Mouse (Mus musculus) erythroid progenitor cell, adult 5-6 weeks (primary cell): ENCODE results near the gene Pfkfb2. TPM values are rescaled to one million over a fixed set of nuclear protein-coding genes. Genes with fewer than 3 reads are reported as not detected.
A peak's percentile ranks its signal among the peaks of the same experiment; 100 is the strongest.

ENCODE experiments used
- ATAC-seq: replicated peaks from 2 replicates; pipeline ENCODE4 v1.8.0; 2016; ENCODE audit warnings: moderate number of reproducible peaks, mild to moderate bottlenecking, moderate TSS enrichment, inconsistent platforms; ENCODE audit not compliant: poor library complexity, low FRiP score, severe bottlenecking
- total RNA-seq, 2 experiments: library from RNA; stranded (forward) in 1 of 2; stranded (reverse) in 1 of 2; fragments of 150-400 nt in 1 of 2; fragments of 186-747, 209-891 nt in 1 of 2; gene quantifications; 2 replicates each; pipeline versions ENCODE4 v1.2.3 to v1.2.4; 2015 to 2017; ENCODE audit warnings: low replicate concordance in 2 of 2

The Pfkfb2 gene
- total RNA-seq, 2 experiments from 2014 or later, result 23.5 to 38.4 TPM

DNA sequence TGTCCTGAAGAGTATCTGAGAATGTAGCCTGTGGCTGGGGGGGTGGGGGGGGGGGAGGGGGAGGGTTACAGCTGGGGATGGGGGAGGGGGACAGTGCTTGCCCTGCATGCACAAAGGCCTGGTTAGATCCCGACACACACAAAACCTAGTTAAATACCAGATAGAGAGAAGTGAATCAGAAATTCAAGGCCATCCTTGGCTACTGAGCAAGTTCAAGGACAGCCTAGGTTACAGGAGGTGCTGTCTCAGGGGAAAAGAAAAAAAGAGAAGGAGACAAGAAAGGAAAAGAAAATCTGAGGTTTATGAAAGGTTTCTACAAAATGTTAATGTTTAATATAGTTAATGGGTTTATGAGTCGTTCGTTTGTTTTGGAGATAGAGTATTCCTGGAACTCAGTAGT, 10.6 kb upstream of the Pfkfb2 start:
- no peak for ATAC-seq

DNA sequence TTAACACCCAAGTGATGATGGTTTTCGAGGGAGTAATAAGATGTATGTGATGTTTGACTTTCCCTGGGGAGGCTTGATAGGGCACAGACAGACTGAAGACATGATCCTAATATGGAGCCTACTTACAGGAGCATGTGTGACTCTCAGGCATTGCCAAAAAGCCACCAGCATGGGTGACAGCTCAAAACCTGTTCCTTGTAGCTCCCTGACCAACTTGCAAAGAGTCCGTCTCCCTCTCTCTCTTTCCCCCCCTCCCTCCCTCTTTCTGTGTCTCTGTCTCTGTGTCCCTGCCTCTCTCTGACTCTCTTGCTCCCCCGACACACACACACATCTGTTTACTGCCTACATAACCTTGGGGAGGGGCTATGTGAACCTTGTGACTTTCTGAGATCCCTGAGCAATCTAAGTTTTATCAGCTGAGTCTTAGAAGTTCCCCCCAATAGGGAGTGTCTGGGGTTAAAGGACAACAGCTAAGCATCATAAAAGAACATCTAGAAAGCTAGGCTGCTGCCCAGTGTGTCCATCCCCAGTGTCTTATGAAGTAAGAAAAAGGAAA, 9.6 kb upstream of the Pfkfb2 start:
- ATAC-seq, result no peak

DNA sequence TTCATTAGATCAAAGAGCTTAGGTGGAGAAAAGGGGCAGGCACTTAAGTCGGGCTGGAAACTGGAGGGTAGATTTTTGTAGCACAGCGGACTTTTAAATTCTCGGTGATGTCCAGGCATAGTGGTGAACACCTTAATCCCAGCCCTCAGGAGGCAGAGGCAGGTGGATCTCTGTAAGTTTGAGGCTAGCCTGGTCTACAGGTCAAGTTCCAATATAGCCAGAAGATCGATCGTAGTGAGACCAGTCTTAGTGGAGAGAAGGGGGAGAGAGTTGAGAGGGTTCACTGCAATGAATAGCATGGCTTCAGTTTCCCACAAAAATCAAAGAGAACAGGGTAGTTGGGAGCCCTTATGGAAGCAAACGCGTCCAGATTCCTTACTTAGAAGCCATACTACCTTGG, 8.9 kb upstream of the Pfkfb2 start:
- ATAC-seq, result no peak

- ATAC-seq, result no peak
Measured at GRCm38 (mm10) chr1:130737411-130737881, 8.4 kb upstream of the Pfkfb2 start.

DNA sequence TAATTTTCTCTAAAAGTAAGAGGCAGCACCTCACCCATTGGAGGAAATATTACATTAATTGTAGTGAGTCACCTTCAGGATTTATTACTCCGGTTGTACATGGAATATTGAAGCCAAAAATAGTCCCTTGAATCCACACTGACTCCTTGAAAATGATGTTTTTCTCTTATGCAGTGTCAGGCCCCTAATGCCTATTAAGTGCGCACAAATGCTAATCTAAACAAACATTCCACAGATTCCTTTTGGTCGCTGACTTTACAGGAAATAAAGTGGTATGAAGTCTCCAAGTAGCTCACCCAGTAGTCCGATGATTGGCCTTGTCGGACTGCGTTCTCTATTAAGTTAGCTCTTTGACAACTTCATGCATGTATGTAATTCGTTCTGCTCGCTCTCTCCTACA, 5.8 kb upstream of the Pfkfb2 start:
- no peak for ATAC-seq

DNA sequence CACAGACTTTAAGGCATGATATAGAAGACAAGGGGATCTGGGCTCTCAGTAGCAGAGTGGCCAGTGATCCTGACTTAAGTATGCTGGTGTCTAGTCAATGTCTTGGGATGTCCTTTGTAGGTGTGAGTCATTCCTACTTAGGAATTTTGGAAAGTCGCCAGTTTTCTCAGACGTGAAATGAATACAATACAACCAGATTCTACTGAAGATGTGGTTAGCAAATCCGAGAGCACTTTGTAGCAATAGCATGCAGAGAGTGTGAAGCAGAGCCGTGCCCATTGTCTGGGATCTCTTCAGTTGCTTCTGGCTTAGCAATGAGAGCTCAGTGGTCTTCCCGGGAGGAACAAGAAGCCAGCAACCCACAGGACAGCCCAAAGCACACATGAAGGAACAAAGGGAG, 5.4 kb upstream of the Pfkfb2 start:
- ATAC-seq, result no peak

GRCm38 (mm10) chr1:130733671-130734070, 4.6 kb upstream of the Pfkfb2 start:
- ATAC-seq, result no peak

DNA sequence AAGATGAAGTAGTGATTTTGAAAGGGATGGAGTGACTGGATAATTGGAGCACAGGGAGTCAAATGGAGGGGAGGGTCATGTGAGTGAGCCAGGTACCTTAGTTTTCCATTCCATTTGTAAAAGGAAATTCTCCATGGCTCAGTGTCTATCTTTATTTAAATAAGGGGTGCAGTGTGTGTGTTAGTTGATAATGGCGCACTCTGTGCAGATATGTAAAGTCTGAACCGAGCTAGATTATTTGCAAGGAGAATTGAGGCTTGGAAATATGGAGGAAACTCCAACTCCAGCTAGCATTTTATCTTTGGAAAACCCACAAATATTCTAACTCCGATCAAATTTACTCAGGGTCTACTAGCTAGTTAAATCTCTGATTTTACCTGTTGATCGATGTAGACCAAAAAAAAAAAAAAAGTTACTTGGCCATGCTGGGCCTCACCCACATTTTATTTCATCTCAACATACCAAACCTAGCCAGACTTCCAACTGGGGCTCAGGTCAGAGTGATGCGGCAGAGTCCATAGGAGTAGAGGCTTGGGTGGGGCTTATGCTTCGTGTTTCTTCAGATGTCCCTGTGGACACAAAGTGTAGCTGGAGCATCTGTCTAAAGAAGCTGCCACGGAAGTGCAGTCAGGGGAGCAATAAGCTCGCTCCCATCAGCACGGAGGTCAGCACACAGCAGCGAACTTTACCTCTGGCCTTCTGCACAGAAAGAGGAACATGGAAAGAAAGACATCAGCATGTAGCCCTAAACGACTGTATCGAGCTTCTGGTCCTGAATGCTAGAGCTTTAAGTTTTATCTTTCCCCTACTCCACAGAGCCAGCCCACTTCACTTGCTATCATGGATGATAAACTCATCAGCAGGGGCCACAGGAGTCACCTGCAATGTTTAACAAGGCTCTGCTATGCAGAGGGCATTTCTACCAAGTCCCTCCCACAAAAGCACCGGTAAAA, 3.9 kb upstream of the Pfkfb2 start:
- peak; percentile 65 for ATAC-seq

- ATAC-seq, result peak; percentile 79
Measured at GRCm38 (mm10) chr1:130731741-130732337, 2.8 kb upstream of the Pfkfb2 start, which contains the start of gene AA986860. TSS of gene AA986860 (plus strand) at chr1:130731976.

DNA sequence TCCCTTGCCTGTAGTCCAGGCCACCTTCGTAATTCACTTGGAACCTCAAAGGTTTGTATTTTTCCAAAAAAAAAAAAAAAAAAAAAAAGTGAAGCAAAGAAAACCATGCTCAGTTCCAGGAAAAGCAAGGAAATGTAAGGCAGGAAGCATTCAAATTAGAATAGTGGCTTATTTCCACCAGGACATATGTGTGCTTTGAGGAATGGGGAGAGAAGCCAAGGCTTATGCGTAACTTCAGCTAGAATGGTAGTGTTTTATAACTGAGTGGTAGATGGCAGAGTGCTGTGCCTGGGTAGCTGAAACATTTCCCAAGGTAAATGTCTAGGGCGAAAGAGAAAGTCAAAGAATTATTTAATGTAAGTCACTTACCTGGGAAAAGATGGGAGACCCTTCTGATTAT, 345 bp downstream of the Pfkfb2 start:
- no peak for ATAC-seq

- no peak for ATAC-seq
Measured at GRCm38 (mm10) chr1:130728070-130728469, 983 bp downstream of the Pfkfb2 start.

DNA sequence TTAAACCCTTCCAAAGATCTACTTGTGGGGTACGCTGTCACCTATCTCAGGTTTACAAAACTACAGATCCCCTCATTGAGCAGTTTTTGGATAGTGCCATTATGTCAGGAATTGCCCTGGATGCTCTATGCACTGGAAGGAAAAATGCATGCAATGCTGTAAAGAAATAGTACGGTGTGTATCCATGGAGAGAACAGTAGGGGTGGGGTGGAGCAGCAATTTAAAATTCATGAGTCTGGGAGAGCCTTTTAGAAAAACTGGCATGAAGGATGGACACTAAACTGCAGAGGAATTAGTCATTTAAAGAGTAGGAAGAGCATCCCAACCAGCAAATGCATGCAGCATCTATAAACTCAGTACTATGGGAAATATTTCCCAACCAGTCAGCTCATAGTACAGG, 2.7 kb downstream of the Pfkfb2 start:
- ATAC-seq, result no peak

- ATAC-seq, result no peak
Measured at GRCm38 (mm10) chr1:130724206-130724605, 4.8 kb downstream of the Pfkfb2 start.

GRCm38 (mm10) chr1:130717291-130717871, 11.7 kb downstream of the Pfkfb2 start, which contains the start of gene Yod1:
TSS of gene Yod1 (plus strand) at chr1:130717327.
- peak; percentile 64 for ATAC-seq

DNA sequence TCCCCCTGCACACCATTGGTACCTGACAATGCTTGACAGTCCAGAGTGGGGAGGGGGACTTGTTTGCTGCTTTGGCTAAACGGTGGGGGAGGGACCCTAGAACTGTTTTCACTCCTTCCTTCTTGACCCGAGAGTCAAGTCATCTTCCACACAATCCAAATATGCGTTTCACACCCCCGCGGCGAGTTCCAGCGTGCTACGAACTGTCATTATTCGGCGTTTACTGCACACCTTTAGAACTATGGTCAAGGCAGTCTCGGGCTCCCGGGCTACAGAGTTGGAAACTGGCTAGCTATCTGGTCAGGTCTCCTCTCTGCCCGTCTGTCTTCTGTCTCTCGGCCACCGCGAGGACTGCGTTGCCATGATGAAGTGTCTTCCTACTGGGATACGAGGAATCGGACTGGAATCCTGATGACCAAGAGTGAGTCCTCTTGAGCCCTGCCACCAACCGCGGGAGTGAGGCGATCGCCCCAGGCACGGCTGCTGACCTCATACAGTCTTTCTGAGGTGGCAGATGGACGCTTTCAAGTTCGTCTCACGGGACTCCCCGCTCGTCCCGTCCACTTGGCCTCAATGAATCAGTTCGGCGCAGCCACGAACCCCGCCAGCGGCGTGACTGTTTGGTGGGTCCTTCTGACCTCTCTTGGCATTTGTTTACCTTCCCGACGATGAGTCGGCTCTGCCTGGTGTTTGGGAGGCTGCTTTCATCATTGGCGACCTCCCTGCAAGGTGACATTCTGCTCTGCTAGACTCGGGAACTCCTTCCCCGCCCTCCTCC, 12.4 kb downstream of the Pfkfb2 start:
- ATAC-seq, result peak; percentile 23

- ATAC-seq, result peak; percentile 20
Measured at GRCm38 (mm10) chr1:130716218-130716512, 12.9 kb downstream of the Pfkfb2 start.

DNA sequence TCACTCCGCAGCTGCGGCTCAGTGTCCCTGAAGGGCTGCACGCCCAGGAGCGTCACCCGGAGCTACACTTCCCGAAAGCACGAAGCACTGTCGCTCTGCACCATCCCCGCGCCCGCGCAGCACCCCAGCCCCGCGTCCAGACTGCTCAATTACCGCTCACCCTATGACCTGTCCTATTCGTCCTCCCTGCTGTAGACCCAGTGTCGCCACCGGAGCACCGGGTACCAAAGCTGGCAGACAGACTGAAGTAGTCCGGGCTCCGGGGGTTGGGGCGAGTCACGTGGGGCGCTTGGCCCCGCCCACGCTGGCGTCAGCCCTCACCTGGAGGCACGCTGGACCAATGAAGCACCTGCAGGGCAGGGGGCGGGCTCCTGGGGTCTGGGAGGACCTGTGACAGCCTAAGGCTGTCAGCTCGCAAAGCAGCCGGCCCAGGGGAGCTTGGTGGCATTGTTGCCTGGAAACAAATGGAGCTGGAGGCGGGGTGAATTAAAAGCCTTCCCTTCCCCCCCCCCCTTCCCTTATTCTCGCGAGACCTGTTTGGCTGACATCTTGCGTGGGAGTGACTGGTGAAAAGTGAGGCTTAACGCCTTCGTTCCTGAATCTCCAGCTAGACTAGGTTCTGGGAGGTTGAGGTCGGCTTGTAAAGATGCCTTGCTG, 13.4 kb downstream of the Pfkfb2 start, which contains the start of gene Gm29427:
Gm29427 (minus strand) TSS at position 239 of the 657 bp plus-strand sequence.
- ATAC-seq, result peak; percentile 80

- ATAC-seq, result no peak
Measured at GRCm38 (mm10) chr1:130714046-130714445, 15.0 kb downstream of the Pfkfb2 start.
